Mouse (Mus musculus) thymus, adult 2 months (tissue): ENCODE results near the gene Zfp354a.

Source experiments
- CTCF ChIP-seq: fragments of 200-500 bp; IDR thresholded peaks from 2 replicates; pipeline ENCODE4 v1.5.1; 2012; ENCODE audit warnings: mild to moderate bottlenecking, control low read depth, low read length, moderate library complexity, borderline replicate concordance; ENCODE audit not compliant: control insufficient read depth, poor library complexity, insufficient read depth; ENCODE audit errors: extremely low read depth
- POLR2A ChIP-seq: fragments of 200-500 bp; IDR thresholded peaks from 2 replicates; pipeline ENCODE4 v1.6.1; 2012; ENCODE audit warnings: mild to moderate bottlenecking, low read length, control low read depth, moderate library complexity; ENCODE audit not compliant: control insufficient read depth, poor library complexity, insufficient read depth; ENCODE audit errors: extremely low read depth

DNA sequence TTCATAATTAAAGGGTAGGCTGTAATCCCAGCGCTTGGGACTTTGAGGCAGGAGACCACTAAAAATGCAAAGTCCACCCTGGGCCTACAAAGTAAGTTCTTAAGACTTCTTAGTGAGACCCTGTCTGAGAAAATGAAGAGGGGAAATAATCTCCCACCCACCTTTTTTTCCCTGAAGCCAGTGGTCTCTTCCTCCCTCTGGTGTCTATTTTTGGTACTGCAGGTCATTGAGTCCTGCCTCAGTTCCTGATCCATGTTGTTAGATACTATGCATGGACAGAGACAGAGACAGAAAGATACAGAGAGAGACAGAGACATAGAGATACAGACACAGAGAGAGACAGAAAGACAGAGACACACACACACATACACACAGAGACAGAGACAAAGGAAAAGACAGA is 26.2 kb upstream of the Zfp354a start:
- TF ChIP-seq CTCF (no peak), POLR2A (no peak)
